8 mouse cellular contexts compared by ENCODE assay signal in genomic region chr19:32210099-32210449, GRCm38 (mm10).
DNase-seq lines count a peak whose midpoint lies in the region; ATAC-seq and TF ChIP-seq lines count a peak whose summit lies in the region.

No protein-coding gene starts in this region.

- ATAC-seq in forebrain, embryonic 12.5 days (ENCODE audit: low FRiP score): no peak
- ATAC-seq in stomach, embryonic 15.5 days (ENCODE audit: insufficient read depth, low FRiP score, low read depth): no peak

- H3K36me3 ChIP-seq in liver, adult 2 months (ENCODE audit: control insufficient read depth, insufficient read depth, low read length): no peaks in the 10 kb centered on the region
- H3K36me3 ChIP-seq in forebrain, embryonic 12.5 days (replicated peaks): no peaks in the 10 kb centered on the region
- H3K36me3 ChIP-seq in stomach, embryonic 15.5 days: no peaks in the 10 kb centered on the region

- no peak for TF ChIP-seq CTCF in liver, adult 2 months (IDR thresholded peaks at IDR 0.05; ENCODE audit: low read depth, low read length)

- H3K27me3 ChIP-seq in liver, adult 2 months (ENCODE audit: control insufficient read depth, insufficient read depth, low read length): no peaks in the 10 kb centered on the region
- 0 out of 2 replicates have a peak, but pooled peaks cover 4% of the 10 kb centered on the region for H3K27me3 ChIP-seq in forebrain, embryonic 12.5 days
- H3K27me3 ChIP-seq in stomach, embryonic 15.5 days (replicated peaks): no peaks in the 10 kb centered on the region

- H3K4me3 ChIP-seq in liver, adult 2 months (ENCODE audit: insufficient read depth, low read depth, low read length): peak overlapping the region; percentile 59
- peak overlapping the region; percentile 38; the same call in 1 of the 2 replicates for H3K4me3 ChIP-seq in forebrain, embryonic 12.5 days (replicated peaks)
- H3K4me3 ChIP-seq in stomach, embryonic 15.5 days (replicated peaks): peak overlapping the region; percentile 52

- peak; percentile 33 for DNase-seq in liver, adult 2 months (ENCODE audit: extremely low read depth, low read depth, low spot score)
- DNase-seq in liver: no peak
- DNase-seq in kidney, adult 9 months: peak; percentile 61
- DNase-seq in lung, postnatal 25 days (ENCODE audit: low spot score): peak; percentile 68
- no peak for DNase-seq in left cerebral cortex, postnatal 4 days
- no peak for DNase-seq in left cerebral cortex, adult 9 months (ENCODE audit: low spot score in 2 of 2)

- H3K27ac ChIP-seq in liver, adult 2 months (replicated peaks; ENCODE audit: insufficient read depth, low read depth, low read length): no peak overlapping the region
- H3K27ac ChIP-seq in forebrain, embryonic 12.5 days: no peak overlapping the region
- H3K27ac ChIP-seq in stomach, embryonic 15.5 days: peak overlapping the region; percentile 95

- no peaks in the 10 kb centered on the region for H3K9me3 ChIP-seq in forebrain, embryonic 12.5 days
- H3K9me3 ChIP-seq in stomach, embryonic 15.5 days: no peaks in the 10 kb centered on the region

- no peak for TF ChIP-seq POLR2A in liver, adult 2 months (IDR thresholded peaks at IDR 0.05; ENCODE audit: extremely low read depth, insufficient read depth, low read length)

- peak overlapping the region; percentile 43; the same call in 1 of the 2 replicates for H3K9ac ChIP-seq in liver, adult 2 months (ENCODE audit: low read depth, low read length)
- H3K9ac ChIP-seq in forebrain, embryonic 12.5 days: no peak overlapping the region
- peak overlapping the region; percentile 39; the same call in 1 of the 2 replicates for H3K9ac ChIP-seq in stomach, embryonic 15.5 days

- 9% methylated on average over 5 of the region's 5 CpGs for WGBS in liver, adult 2 months
- 38% methylated on average over 5 of the region's 5 CpGs for WGBS in forebrain, embryonic 12.5 days
- WGBS in stomach, embryonic 15.5 days: 14% methylated on average over 5 of the region's 5 CpGs

- H3K79me2 ChIP-seq in liver, adult 2 months (ENCODE audit: control insufficient read depth, insufficient read depth, low read length): no peaks in the 10 kb centered on the region; the same call in 1 of the 2 replicates

- intact Hi-C loops in left cerebral cortex, postnatal 4 days (cut with DNase I): no loop called here

- H3K4me1 ChIP-seq in liver, adult 2 months (ENCODE audit: control insufficient read depth, insufficient read depth, low read length): peaks cover 11% of the 10 kb centered on the region
- peaks cover 13% of the 10 kb centered on the region for H3K4me1 ChIP-seq in forebrain, embryonic 12.5 days
- peaks cover 5% of the 10 kb centered on the region for H3K4me1 ChIP-seq in stomach, embryonic 15.5 days

- peak overlapping the region; percentile 68 for H3K4me2 ChIP-seq in forebrain, embryonic 12.5 days
- H3K4me2 ChIP-seq in stomach, embryonic 15.5 days: peak overlapping the region; percentile 84

Comparison
In these comparisons a context has a peak if more than half of its experiments do, and no peak if none do; other contexts are left out.
1. DNase-seq: peak in liver, adult 2 months (single experiment), kidney, adult 9 months (single experiment) and lung, postnatal 25 days (single experiment); none in liver (single experiment), left cerebral cortex, postnatal 4 days (single experiment) and left cerebral cortex, adult 9 months (0 of 2).
2. Peak in every context shown above with its lines, with median percentiles within 50 percentile points of each other: H3K4me3 ChIP-seq.